Mouse (Mus musculus) midbrain, embryonic 13.5 days (tissue): ENCODE measurements around the gene Gpr82. TPM values are rescaled to one million over a fixed set of nuclear protein-coding genes. Genes with fewer than 3 reads are reported as not detected.

Source experiments
- ATAC-seq: fragments of 200-750 bp; cut with Nextera tagmentation; 2 replicates; pipeline ENCODE4 v1.8.0; 2017; ENCODE audit warnings: mild to moderate bottlenecking, moderate TSS enrichment, moderate library complexity
- H3K27ac ChIP-seq: fragments of 300-500 bp; sonication (generic); 2 replicates; pipeline ENCODE4 v1.5.1; 2015; ENCODE audit warnings: inconsistent platforms, mild to moderate bottlenecking, moderate library complexity
- H3K27me3 ChIP-seq: fragments of 300-500 bp; sonication (generic); 2 replicates; pipeline ENCODE4 v1.6.1; 2015; ENCODE audit warnings: mild to moderate bottlenecking, inconsistent platforms
- H3K36me3 ChIP-seq: fragments of 300-500 bp; sonication (generic); 2 replicates; pipeline ENCODE4 v1.6.1; 2015; ENCODE audit warnings: mild to moderate bottlenecking, inconsistent platforms
- H3K4me1 ChIP-seq: fragments of 300-500 bp; sonication (generic); replicated peaks from 2 replicates; pipeline ENCODE4 v1.6.1; 2015; ENCODE audit warnings: inconsistent platforms
- H3K4me2 ChIP-seq: fragments of 300-500 bp; sonication (generic); replicated peaks from 2 replicates; pipeline ENCODE4 v1.6.1; 2015; ENCODE audit warnings: moderate library complexity, mild to moderate bottlenecking, inconsistent platforms
- H3K4me3 ChIP-seq: fragments of 300-500 bp; sonication (generic); replicated peaks from 2 replicates; pipeline ENCODE4 v1.5.1; 2015; ENCODE audit warnings: mild to moderate bottlenecking, inconsistent platforms
- H3K9ac ChIP-seq: fragments of 300-500 bp; sonication (generic); replicated peaks from 2 replicates; pipeline ENCODE4 v1.6.1; 2015; ENCODE audit warnings: mild to moderate bottlenecking, inconsistent platforms
- H3K9me3 ChIP-seq: fragments of 300-500 bp; sonication (generic); 2 replicates; pipeline ENCODE4 v1.6.1; 2016; ENCODE audit warnings: mild to moderate bottlenecking, inconsistent platforms
- WGBS: fragments of 180-500 bp; shearing (Covaris S2); methylation state at CpG from one replicate; pipeline ENCODE4 v1.1.7; 2015; 5-methylcytosine and 5-hydroxymethylcytosine counted together
- microRNA-seq: library from miRNA; unstranded; fragments of <30 nt; microRNA quantifications from one replicate; pipeline ENCODE4, GENCODE M21; 2016
- polyA plus RNA-seq: library from polyadenylated mRNA; unstranded; fragments of >200 nt; fragmentation: Nextera tagmentation; extraction: Ambion mirVana; gene quantifications from 2 replicates; pipeline ENCODE4 v1.2.1, GENCODE M21; 2015

Gene Gpr82
- polyA plus RNA-seq, 1 experiment from 2014 or later, result 0.44 TPM

DNA sequence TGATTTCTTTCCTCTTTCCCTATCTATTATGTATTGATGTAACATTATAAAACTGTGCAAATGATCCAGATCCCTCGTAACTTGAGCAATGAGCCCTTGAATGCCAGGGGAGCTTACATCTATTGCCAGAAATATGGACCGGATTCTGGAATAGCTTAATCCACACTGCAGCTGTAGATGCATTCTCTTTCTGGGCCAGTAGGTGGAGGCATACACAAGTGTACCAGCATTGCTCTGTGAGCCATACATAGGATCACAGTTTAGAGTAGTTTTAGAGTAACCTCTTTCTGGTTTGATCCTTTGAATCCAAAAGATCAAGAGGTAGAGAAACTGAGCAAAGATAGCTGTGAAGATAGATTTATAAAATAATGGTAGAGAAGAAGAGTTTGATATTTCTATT lies 49.0 kb downstream of the Gpr82 start:
- 0 out of 2 replicates have a peak, but pooled peaks have one; percentile 65 for ATAC-seq
- WGBS, result 43% methylated on average over 2 of the region's 2 CpGs
- Histone ChIP-seq H3K4me1 (0 out of 2 replicates have a peak, but pooled peaks cover 4% of the 10 kb centered on the region), H3K4me3 (no peak overlapping the region), H3K9ac (no peak overlapping the region), H3K36me3 (no peaks in the 10 kb centered on the region), H3K4me2 (no peak overlapping the region), H3K27ac (no peak overlapping the region), H3K9me3 (no peaks in the 10 kb centered on the region), H3K27me3 (no peaks in the 10 kb centered on the region)

Small RNA genes within 50 kb of the gene (microRNA-seq; reads per million reads assigned to microRNA genes)
- gene Gm25246, result not detected

Other genes with a start within 250 kb of the Gpr82 start
- 0.10 and 0.16 TPM in 2 replicates for gene Nyx, start 195.3 kb upstream of the Gpr82 start, polyA plus RNA-seq
- 2.7 and 3.0 TPM in 2 replicates for gene Gpr34, start 29.3 kb upstream of the Gpr82 start, polyA plus RNA-seq
- 45.7 and 49.1 TPM in 2 replicates for gene Cask, start 190.0 kb downstream of the Gpr82 start, polyA plus RNA-seq